Mouse (Mus musculus): Measurements from ENCODE around the gene Tbc1d17. TPM values are rescaled to one million over a fixed set of nuclear protein-coding genes. Genes with fewer than 3 reads are reported as not detected.
A peak's percentile ranks its signal among the peaks of the same experiment; 100 is the strongest.

The Tbc1d17 gene
- polyA plus RNA-seq, 1 experiment from 2014 or later = 61.2 TPM

- Histone ChIP-seq H3K4me3 (no peak overlapping the region), H3K36me3 (0 out of 2 replicates have a peak, but pooled peaks cover 3% of the 10 kb centered on the region), H3K9me3 (replicated peaks) (no peaks in the 10 kb centered on the region), H3K27ac (ENCODE audit: poor library complexity, severe bottlenecking) (no peak overlapping the region), H3K4me2 (0 out of 2 replicates have a peak overlapping the region, but pooled peaks have one; percentile 12), H3K27me3 (replicated peaks) (no peaks in the 10 kb centered on the region), H3K9ac (no peak overlapping the region), H3K4me1 (replicated peaks) (peaks cover 77% of the 10 kb centered on the region)
- 76% methylated on average over 3 of the region's 3 CpGs for WGBS
- no peak for ATAC-seq (ENCODE audit: insufficient number of reproducible peaks, low FRiP score)
Measured at GRCm38 (mm10) chr7:44820525-44820924, 28.4 kb downstream of the Tbc1d17 start.

- H3K4me2 ChIP-seq = 0 out of 2 replicates have a peak overlapping the region, but pooled peaks have one; percentile 12
- peaks cover 78% of the 10 kb centered on the region for H3K4me1 ChIP-seq (replicated peaks)
- 0 out of 2 replicates have a peak, but pooled peaks cover 3% of the 10 kb centered on the region for H3K36me3 ChIP-seq
- no peaks in the 10 kb centered on the region for H3K9me3 ChIP-seq (replicated peaks)
- ATAC-seq (ENCODE audit: insufficient number of reproducible peaks, low FRiP score) = no peak
- H3K27me3 ChIP-seq (replicated peaks) = no peaks in the 10 kb centered on the region
- WGBS = 55% methylated on average over 5 of the region's 5 CpGs
- H3K9ac ChIP-seq = peak overlapping the region; percentile 54; the same call in 1 of the 2 replicates
- no peak overlapping the region for H3K4me3 ChIP-seq
- 0 out of 2 replicates have a peak overlapping the region, but pooled peaks have one; percentile 6 for H3K27ac ChIP-seq (ENCODE audit: poor library complexity, severe bottlenecking)
Measured at GRCm38 (mm10) chr7:44819863-44820262, 29.0 kb downstream of the Tbc1d17 start.

GRCm38 (mm10) chr7:44819391-44819790, 29.5 kb downstream of the Tbc1d17 start:
- Histone ChIP-seq H3K36me3 (0 out of 2 replicates have a peak, but pooled peaks cover 3% of the 10 kb centered on the region), H3K9me3 (replicated peaks) (no peaks in the 10 kb centered on the region), H3K27ac (ENCODE audit: poor library complexity, severe bottlenecking) (no peak overlapping the region), H3K4me2 (peak overlapping the region; percentile 89), H3K4me3 (peak overlapping the region; percentile 24; the same call in 1 of the 2 replicates), H3K4me1 (replicated peaks) (peaks cover 77% of the 10 kb centered on the region), H3K9ac (no peak overlapping the region), H3K27me3 (replicated peaks) (no peaks in the 10 kb centered on the region)
- WGBS = 90% methylated on average over 2 of the region's 2 CpGs
- no peak for ATAC-seq (ENCODE audit: insufficient number of reproducible peaks, low FRiP score)

- H3K4me3 ChIP-seq = peak overlapping the region; percentile 24
- WGBS = 45% methylated on average over 6 of the region's 6 CpGs
- peak overlapping the region; percentile 63 for H3K9ac ChIP-seq
- ATAC-seq (ENCODE audit: insufficient number of reproducible peaks, low FRiP score) = no peak
- no peaks in the 10 kb centered on the region for H3K27me3 ChIP-seq (replicated peaks)
- H3K9me3 ChIP-seq (replicated peaks) = no peaks in the 10 kb centered on the region
- peaks cover 71% of the 10 kb centered on the region for H3K4me1 ChIP-seq (replicated peaks)
- H3K4me2 ChIP-seq = peak overlapping the region; percentile 89
- H3K36me3 ChIP-seq = peaks cover 8% of the 10 kb centered on the region; the same call in 1 of the 2 replicates
- 0 out of 2 replicates have a peak overlapping the region, but pooled peaks have one; percentile 23 for H3K27ac ChIP-seq (ENCODE audit: poor library complexity, severe bottlenecking)
Measured at GRCm38 (mm10) chr7:44818751-44819235, 30.1 kb downstream of the Tbc1d17 start.

- Histone ChIP-seq H3K4me2 (peak overlapping the region; percentile 89), H3K9ac (peak overlapping the region; percentile 98), H3K9me3 (replicated peaks) (no peaks in the 10 kb centered on the region), H3K4me1 (replicated peaks) (peaks cover 64% of the 10 kb centered on the region), H3K4me3 (peak overlapping the region; percentile 90), H3K27ac (ENCODE audit: poor library complexity, severe bottlenecking) (0 out of 2 replicates have a peak overlapping the region, but pooled peaks have one; percentile 99), H3K27me3 (replicated peaks) (no peaks in the 10 kb centered on the region), H3K36me3 (peaks cover 14% of the 10 kb centered on the region; the same call in 1 of the 2 replicates)
- WGBS = 19% methylated on average over 2 of the region's 2 CpGs
- no peak for ATAC-seq (ENCODE audit: insufficient number of reproducible peaks, low FRiP score)
Measured at GRCm38 (mm10) chr7:44818164-44818563, 30.7 kb downstream of the Tbc1d17 start.

- H3K27ac ChIP-seq (ENCODE audit: poor library complexity, severe bottlenecking) = peak overlapping the region; percentile 99
- H3K4me3 ChIP-seq = peak overlapping the region; percentile 90
- H3K9ac ChIP-seq = peak overlapping the region; percentile 98
- H3K4me2 ChIP-seq = peak overlapping the region; percentile 89
- ATAC-seq (ENCODE audit: insufficient number of reproducible peaks, low FRiP score) = no peak
- WGBS = 16% methylated on average over 3 of the region's 3 CpGs
- no peaks in the 10 kb centered on the region for H3K27me3 ChIP-seq (replicated peaks)
- H3K9me3 ChIP-seq (replicated peaks) = no peaks in the 10 kb centered on the region
- peaks cover 18% of the 10 kb centered on the region; the same call in 1 of the 2 replicates for H3K36me3 ChIP-seq
- H3K4me1 ChIP-seq (replicated peaks) = peaks cover 58% of the 10 kb centered on the region
Measured at GRCm38 (mm10) chr7:44817441-44817840, 31.4 kb downstream of the Tbc1d17 start.

GRCm38 (mm10) chr7:44816470-44817021, 32.3 kb downstream of the Tbc1d17 start, which contains the start of gene Atf5:
Atf5 (minus strand) TSS chr7:44816658.
- peaks cover 51% of the 10 kb centered on the region for H3K4me1 ChIP-seq (replicated peaks)
- peak within 1 kb of the TSS; percentile 98 for H3K9ac ChIP-seq
- H3K27me3 ChIP-seq (replicated peaks) = no peaks in the 10 kb centered on the region
- ATAC-seq (ENCODE audit: insufficient number of reproducible peaks, low FRiP score) = peak; percentile 54
- peak within 1 kb of the TSS; percentile 99 for H3K27ac ChIP-seq (ENCODE audit: poor library complexity, severe bottlenecking)
- peak within 1 kb of the TSS; percentile 90 for H3K4me3 ChIP-seq
- WGBS = under 1% methylated on average over 57 of the region's 57 CpGs
- no peaks in the 10 kb centered on the region for H3K9me3 ChIP-seq (replicated peaks)
- H3K36me3 ChIP-seq = peaks cover 27% of the 10 kb centered on the region
- H3K4me2 ChIP-seq = peak within 1 kb of the TSS; percentile 89

- Histone ChIP-seq H3K4me3 (peak within 1 kb of the TSS; percentile 90), H3K27ac (ENCODE audit: poor library complexity, severe bottlenecking) (peak within 1 kb of the TSS; percentile 99), H3K4me2 (peak within 1 kb of the TSS; percentile 89), H3K36me3 (peaks cover 33% of the 10 kb centered on the region), H3K9me3 (replicated peaks) (no peaks in the 10 kb centered on the region), H3K9ac (peak within 1 kb of the TSS; percentile 98), H3K27me3 (replicated peaks) (no peaks in the 10 kb centered on the region), H3K4me1 (replicated peaks) (peaks cover 45% of the 10 kb centered on the region)
- peak; percentile 92 for ATAC-seq (ENCODE audit: insufficient number of reproducible peaks, low FRiP score)
- WGBS = under 1% methylated on average over 60 of the region's 62 CpGs
Measured at GRCm38 (mm10) chr7:44815721-44816469, 33.0 kb downstream of the Tbc1d17 start, which contains the start of the genes Nup62 and Il4i1. Nup62 (plus strand) TSS chr7:44816088. Il4i1 (plus strand) TSS chr7:44816387.

- no peak for ATAC-seq (ENCODE audit: insufficient number of reproducible peaks, low FRiP score)
- peak overlapping the region; percentile 90 for H3K4me3 ChIP-seq
- no peaks in the 10 kb centered on the region for H3K27me3 ChIP-seq (replicated peaks)
- H3K27ac ChIP-seq (ENCODE audit: poor library complexity, severe bottlenecking) = peak overlapping the region; percentile 99
- 34% methylated on average over 14 of the region's 14 CpGs for WGBS
- H3K36me3 ChIP-seq = peaks cover 34% of the 10 kb centered on the region
- no peaks in the 10 kb centered on the region for H3K9me3 ChIP-seq (replicated peaks)
- H3K4me1 ChIP-seq (replicated peaks) = peaks cover 36% of the 10 kb centered on the region
- H3K4me2 ChIP-seq = peak overlapping the region; percentile 89
- peak overlapping the region; percentile 64 for H3K9ac ChIP-seq
Measured at GRCm38 (mm10) chr7:44814952-44815553, 33.8 kb downstream of the Tbc1d17 start.

GRCm38 (mm10) chr7:44814423-44814822, 34.5 kb downstream of the Tbc1d17 start:
- no peak for ATAC-seq (ENCODE audit: insufficient number of reproducible peaks, low FRiP score)
- Histone ChIP-seq H3K36me3 (peaks cover 34% of the 10 kb centered on the region), H3K27me3 (replicated peaks) (no peaks in the 10 kb centered on the region), H3K9me3 (replicated peaks) (no peaks in the 10 kb centered on the region), H3K9ac (no peak overlapping the region), H3K27ac (ENCODE audit: poor library complexity, severe bottlenecking) (no peak overlapping the region), H3K4me1 (replicated peaks) (peaks cover 30% of the 10 kb centered on the region), H3K4me2 (peak overlapping the region; percentile 89; the same call in 1 of the 2 replicates), H3K4me3 (no peak overlapping the region)
- 83% methylated on average over 4 of the region's 4 CpGs for WGBS
